Mouse (Mus musculus): ENCODE measurements around the gene Sult2a4.
"Not testable (repeated sequence)": the region's sequence is repeated elsewhere in the genome, so short reads cannot be mapped to it uniquely, and the experiment has no call there.

Gene Sult2a4

DNA sequence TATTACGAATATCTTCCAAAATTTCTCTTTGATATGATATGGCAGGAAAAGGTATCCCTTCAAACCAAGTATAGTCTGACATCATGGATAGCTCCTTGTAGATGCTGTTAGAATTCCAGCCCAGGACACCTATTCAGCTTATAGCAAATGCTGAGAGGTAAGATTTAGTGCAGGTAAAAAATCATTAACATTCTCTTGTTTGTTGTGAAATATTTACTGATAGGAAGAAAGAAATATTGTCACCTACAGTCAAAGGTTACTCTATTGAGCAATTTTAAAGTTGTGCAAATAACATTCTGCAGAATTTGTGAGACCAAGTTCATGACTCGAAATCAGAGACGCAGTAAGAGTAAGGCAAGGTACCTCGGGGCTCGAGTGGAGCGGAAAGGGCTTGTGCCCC, at the start of gene Sult2a4:
Gene Sult2a4 (minus strand): TSS at position 101 of the 400 bp plus-strand sequence.
- not testable (repeated sequence) for DNase-seq (ENCODE audit: low spot score)

DNA sequence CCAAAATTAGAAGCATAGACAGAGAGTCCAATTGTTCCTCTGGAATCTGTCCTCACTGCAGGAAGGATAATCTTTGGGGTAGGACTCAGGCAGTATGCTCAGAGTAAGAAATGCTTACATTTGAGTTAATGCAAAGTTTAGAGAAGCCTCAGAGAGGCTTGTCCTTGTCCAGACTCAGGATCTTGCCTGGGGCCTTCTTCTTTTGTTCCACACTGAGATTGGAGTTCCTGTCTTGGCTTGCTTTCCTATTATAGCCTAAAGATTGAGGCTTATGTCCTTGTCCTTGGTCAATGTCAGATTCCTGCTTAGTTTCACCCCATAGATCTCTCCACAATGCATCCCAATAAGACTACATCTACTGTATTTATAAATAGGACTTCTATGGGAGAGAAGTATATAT, 41.4 kb upstream of the Sult2a4 start:
- DNase-seq (ENCODE audit: low spot score), result not testable (repeated sequence)

DNA sequence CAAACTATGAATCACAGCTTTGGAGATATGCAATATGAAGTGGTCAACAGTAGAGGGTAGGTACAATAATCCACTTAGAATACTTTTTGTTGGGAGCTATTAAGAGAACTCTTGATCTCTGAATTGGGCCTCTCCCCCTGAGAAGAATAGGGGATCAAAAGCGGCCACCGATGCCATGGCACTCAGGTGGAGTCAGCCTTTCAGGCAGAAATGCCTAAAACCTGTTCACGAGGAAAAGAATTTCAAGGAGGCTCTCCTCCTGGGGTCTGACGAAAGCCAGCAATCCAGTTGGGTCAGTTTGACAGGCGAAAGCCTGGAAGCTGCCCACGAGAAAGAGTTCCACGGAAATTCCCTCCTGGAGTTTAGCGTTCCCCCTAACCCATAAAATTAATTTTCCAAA, 23.7 kb upstream of the Sult2a4 start:
- DNase-seq (ENCODE audit: low spot score), result no peak

DNA sequence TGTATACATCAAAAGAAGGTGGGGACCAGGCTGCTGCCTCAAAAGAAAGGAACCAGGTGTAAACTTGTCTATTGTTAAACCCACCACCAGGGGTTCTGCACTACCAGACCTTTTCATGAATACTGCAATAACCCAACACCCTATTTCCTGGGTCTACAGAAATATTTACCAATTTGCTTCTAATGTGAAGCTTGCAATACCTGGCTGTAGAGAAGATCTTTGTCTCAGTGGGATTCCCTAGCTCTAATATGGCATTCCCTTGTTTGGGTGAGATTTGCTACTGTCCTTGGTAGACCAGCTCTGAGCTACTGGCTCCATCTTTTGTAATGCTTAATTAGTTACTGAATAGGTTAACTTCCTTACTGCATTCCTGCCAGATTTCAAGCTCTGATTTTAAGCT, 21.3 kb upstream of the Sult2a4 start:
- not testable (repeated sequence) for DNase-seq (ENCODE audit: low spot score)

All from T-cell, adult 2 months (primary cell).